Mouse (Mus musculus): ENCODE measurements at regions not wholly inside any gene's neighbourhood (a gene's known extent, or its start where the extent isn't known, plus 50 kb on each side); places are given as distances from the start of the nearest gene placed in this dataset.

DNA sequence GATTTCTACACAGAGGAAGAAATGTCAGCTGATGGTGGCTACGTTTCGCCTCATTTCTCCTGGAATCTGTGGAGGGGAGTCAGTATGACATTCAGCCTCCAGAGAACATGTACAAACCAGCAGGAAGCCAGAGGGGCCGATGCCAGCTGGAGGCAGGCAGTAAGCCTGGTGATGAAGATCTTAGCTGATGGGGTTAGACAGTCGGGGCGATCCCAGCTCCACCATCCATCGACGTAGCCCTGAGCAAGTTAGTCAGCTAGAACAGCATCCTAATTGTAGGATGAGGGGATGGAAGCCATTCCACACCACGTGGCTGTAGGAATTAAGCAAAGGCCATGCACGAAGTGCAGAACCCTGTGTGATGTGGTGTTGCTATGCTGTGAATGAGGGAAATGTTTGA is 57.0 kb upstream of the Rasgef1b start:
- TF ChIP-seq POLR2A (IDR thresholded peaks at IDR 0.05; ENCODE audit: borderline replicate concordance, insufficient read depth, low read length) (no peak), CTCF (IDR thresholded peaks at IDR 0.05; ENCODE audit: borderline replicate concordance, insufficient read depth, low read depth, low read length) (no peak)

All from cerebellum, adult 2 months (tissue).